Mouse (Mus musculus): Measurements from ENCODE around the gene Zfp143. TPM values are rescaled to one million over a fixed set of nuclear protein-coding genes. Genes with fewer than 3 reads are reported as not detected.

The Zfp143 gene
- polyA plus RNA-seq, 1 experiment from 2014 or later = 15.8 TPM

DNA sequence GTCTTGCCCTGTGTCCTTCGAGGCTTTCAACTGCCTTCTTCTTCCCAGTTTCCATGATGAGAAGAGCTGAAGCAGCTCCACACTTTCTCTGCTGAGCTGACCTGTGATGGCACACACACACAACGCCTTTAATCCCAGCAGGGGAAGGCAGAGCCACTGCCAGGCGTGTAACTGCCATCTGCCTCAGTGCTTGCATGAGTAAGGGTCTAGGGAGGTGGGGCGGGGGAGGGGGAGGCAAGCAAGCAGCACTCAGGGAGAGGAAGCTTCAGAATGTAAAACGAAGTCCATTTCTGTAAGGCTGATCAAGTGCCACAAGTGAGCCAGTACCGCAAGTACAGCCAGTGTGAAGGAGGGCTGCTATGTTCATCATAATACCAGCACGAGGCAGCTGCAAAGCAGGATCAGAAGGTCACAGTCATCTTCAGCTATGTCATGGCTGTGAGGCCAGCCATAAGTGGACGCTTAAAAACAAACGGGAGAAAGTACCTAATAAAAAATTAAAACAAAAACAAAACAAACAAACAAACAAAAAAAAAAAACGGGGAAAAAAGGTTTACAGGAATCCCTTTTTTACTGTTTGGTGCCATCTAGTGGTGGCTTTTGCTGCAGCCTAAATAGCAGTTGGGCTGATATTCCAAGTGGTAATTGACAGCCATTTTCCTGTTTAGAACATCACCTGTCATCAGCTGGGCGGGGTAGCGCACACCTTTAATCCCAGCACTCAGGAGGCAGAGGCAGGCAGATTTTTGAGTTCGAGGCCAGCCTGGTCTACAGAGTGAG, 22.6 kb downstream of the Zfp143 start:
- 64% methylated on average over 13 of the region's 13 CpGs for WGBS
- Histone ChIP-seq H3K27me3 (ENCODE audit: control insufficient read depth, insufficient read depth, low read length) (no peaks in the 10 kb centered on the region), H3K9ac (ENCODE audit: low read length) (no peak overlapping the region), H3K27ac (ENCODE audit: low read length) (no peak overlapping the region), H3K9me3 (replicated peaks; ENCODE audit: control insufficient read depth, low read length) (peaks cover 2% of the 10 kb centered on the region; the same call in 1 of the 2 replicates), H3K4me1 (ENCODE audit: control insufficient read depth, insufficient read depth, low read length) (no peaks in the 10 kb centered on the region), H3K4me3 (ENCODE audit: low read length) (no peak overlapping the region), H3K36me3 (ENCODE audit: control insufficient read depth, insufficient read depth) (peaks cover 74% of the 10 kb centered on the region), H3K4me2 (ENCODE audit: low read depth, low read length) (no peak overlapping the region)
- ATAC-seq (replicated peaks; ENCODE audit: extremely low read depth, insufficient read depth, low FRiP score) = no peak

DNA sequence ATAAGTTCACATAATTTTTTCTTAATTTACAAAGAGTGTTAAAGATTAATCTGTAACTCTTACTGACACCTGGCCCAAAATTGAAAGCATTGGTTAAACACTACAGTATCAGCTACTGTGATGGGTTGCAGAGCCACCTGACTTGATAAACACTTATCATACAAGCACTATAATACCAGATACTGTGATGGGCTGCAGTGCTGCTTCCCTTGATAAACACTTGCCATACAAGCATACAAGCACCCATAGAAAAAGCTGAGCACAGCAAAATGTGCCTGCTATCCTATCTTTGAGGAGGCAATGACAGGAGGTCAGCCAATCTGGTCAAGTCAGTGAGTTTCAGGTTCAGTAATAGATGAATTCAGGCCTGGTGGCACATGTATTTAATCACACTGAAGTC, 24.2 kb downstream of the Zfp143 start:
- Histone ChIP-seq H3K4me1 (ENCODE audit: control insufficient read depth, insufficient read depth, low read length) (no peaks in the 10 kb centered on the region), H3K4me2 (ENCODE audit: low read depth, low read length) (no peak overlapping the region), H3K27ac (ENCODE audit: low read length) (no peak overlapping the region), H3K9me3 (replicated peaks; ENCODE audit: control insufficient read depth, low read length) (peaks cover 2% of the 10 kb centered on the region; the same call in 1 of the 2 replicates), H3K36me3 (ENCODE audit: control insufficient read depth, insufficient read depth) (peaks cover 71% of the 10 kb centered on the region), H3K4me3 (ENCODE audit: low read length) (no peak overlapping the region), H3K9ac (ENCODE audit: low read length) (no peak overlapping the region), H3K27me3 (ENCODE audit: control insufficient read depth, insufficient read depth, low read length) (no peaks in the 10 kb centered on the region)
- no peak for ATAC-seq (replicated peaks; ENCODE audit: extremely low read depth, insufficient read depth, low FRiP score)

DNA sequence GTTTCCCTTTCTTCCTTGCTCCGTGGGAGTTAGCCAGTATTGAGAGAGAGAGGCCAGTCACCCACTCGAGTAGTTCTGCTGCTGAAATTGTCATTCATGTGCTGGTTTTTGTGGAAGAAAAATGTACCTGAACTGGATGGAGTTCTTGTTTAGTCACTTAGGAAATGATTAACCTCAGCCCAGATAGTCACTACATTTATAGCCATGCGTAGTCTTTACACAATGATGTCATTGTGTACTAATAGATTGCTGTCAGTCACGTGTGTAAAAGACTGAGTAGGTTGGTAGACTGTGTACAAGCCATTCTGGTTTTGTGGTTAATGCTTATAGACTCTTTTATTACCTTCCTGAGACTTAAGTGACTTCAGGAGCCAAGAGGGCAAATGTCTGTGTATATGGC, 26.9 kb downstream of the Zfp143 start:
- H3K4me2 ChIP-seq (ENCODE audit: low read depth, low read length) = no peak overlapping the region
- no peak overlapping the region for H3K4me3 ChIP-seq (ENCODE audit: low read length)
- WGBS = 72% methylated on average over 4 of the region's 4 CpGs
- 0 out of 2 replicates have a peak, but pooled peaks cover 2% of the 10 kb centered on the region for H3K9me3 ChIP-seq (replicated peaks; ENCODE audit: control insufficient read depth, low read length)
- no peak overlapping the region for H3K9ac ChIP-seq (ENCODE audit: low read length)
- no peak overlapping the region for H3K27ac ChIP-seq (ENCODE audit: low read length)
- no peak for ATAC-seq (replicated peaks; ENCODE audit: extremely low read depth, insufficient read depth, low FRiP score)
- H3K4me1 ChIP-seq (ENCODE audit: control insufficient read depth, insufficient read depth, low read length) = no peaks in the 10 kb centered on the region
- H3K36me3 ChIP-seq (ENCODE audit: control insufficient read depth, insufficient read depth) = peaks cover 72% of the 10 kb centered on the region
- no peaks in the 10 kb centered on the region for H3K27me3 ChIP-seq (ENCODE audit: control insufficient read depth, insufficient read depth, low read length)

DNA sequence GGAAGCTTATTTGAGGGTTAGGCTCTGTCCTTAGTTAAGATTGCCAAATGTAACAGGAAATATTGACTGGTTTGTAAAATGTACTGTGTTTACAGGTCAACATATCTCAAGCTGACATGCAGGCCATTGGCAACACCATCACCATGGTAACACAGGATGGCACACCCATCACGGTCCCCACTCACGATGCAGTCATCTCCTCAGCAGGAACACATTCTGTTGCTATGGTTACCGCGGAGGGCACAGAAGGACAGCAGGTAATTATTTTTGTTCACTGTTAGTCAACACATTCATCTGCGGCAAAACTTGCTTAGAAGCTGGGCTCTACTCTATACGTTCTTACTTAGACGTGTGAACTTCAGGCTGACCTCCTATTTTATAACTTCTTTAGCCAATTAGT, 30.7 kb downstream of the Zfp143 start:
- Histone ChIP-seq H3K36me3 (ENCODE audit: control insufficient read depth, insufficient read depth) (peaks cover 69% of the 10 kb centered on the region), H3K4me1 (ENCODE audit: control insufficient read depth, insufficient read depth, low read length) (no peaks in the 10 kb centered on the region), H3K4me2 (ENCODE audit: low read depth, low read length) (no peak overlapping the region), H3K4me3 (ENCODE audit: low read length) (no peak overlapping the region), H3K27ac (ENCODE audit: low read length) (no peak overlapping the region), H3K9me3 (replicated peaks; ENCODE audit: control insufficient read depth, low read length) (no peaks in the 10 kb centered on the region), H3K9ac (ENCODE audit: low read length) (no peak overlapping the region), H3K27me3 (ENCODE audit: control insufficient read depth, insufficient read depth, low read length) (no peaks in the 10 kb centered on the region)
- WGBS = 84% methylated on average over 7 of the region's 7 CpGs
- ATAC-seq (replicated peaks; ENCODE audit: extremely low read depth, insufficient read depth, low FRiP score) = no peak

DNA sequence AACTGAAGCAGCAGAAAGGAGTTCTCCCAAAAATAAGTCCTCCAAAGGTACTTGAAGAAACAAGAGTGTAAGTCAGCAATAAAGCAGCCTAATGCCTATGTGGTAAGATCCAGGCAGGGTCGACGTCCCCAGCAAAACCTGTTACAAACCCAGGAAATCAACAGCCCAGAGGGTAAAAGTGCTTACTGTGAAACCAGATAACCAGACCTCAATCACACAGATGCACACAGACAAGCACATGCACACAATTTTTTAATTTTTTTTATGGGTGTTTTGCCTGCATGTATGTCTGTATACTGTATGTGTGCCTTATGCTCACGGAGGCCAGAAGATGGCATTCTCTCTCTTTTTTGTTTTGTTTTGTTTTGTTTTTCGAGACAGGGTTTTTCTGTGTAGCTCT, 35.3 kb downstream of the Zfp143 start:
- Histone ChIP-seq H3K4me2 (ENCODE audit: low read depth, low read length) (no peak overlapping the region), H3K27me3 (ENCODE audit: control insufficient read depth, insufficient read depth, low read length) (no peaks in the 10 kb centered on the region), H3K4me3 (ENCODE audit: low read length) (no peak overlapping the region), H3K27ac (ENCODE audit: low read length) (no peak overlapping the region), H3K4me1 (ENCODE audit: control insufficient read depth, insufficient read depth, low read length) (no peaks in the 10 kb centered on the region), H3K9ac (ENCODE audit: low read length) (no peak overlapping the region), H3K36me3 (ENCODE audit: control insufficient read depth, insufficient read depth) (peaks cover 42% of the 10 kb centered on the region), H3K9me3 (replicated peaks; ENCODE audit: control insufficient read depth, low read length) (no peaks in the 10 kb centered on the region)
- no peak for ATAC-seq (replicated peaks; ENCODE audit: extremely low read depth, insufficient read depth, low FRiP score)
- 78% methylated on average over 4 of the region's 4 CpGs for WGBS

DNA sequence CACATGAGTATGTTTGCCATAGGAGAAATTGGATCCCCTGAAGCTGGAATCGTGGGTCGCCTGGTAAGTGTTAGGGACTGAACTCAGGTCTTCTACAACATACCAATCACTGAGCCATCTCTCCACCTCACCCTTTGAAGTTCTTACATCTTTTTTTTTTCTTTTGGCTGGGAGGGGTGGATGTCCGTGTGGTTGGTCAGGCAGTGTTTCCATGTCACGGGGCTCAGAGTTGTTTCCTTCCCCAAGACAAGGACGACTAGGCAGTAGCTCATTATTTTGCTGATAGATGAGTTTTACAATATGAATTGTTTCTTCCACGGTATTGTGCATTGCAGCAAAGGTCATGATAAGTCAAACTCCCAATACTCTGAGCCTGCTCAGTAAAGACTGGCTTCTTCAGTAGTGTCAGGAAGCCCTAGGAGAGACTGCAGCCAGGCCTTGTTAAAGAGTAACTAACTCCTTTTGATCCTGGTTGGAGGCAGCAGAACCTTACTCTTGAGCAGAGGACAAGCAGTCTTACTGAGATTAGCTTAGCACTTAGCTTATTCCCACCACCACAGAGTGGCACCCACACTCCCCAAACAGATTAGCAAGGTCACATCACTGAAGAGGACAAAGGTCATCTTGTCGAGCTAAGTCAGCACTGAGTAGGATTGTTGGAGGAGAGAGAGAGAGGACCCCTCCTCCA, 36.2 kb downstream of the Zfp143 start:
- no peak for ATAC-seq (replicated peaks; ENCODE audit: extremely low read depth, insufficient read depth, low FRiP score)
- H3K27me3 ChIP-seq (ENCODE audit: control insufficient read depth, insufficient read depth, low read length) = no peaks in the 10 kb centered on the region
- H3K27ac ChIP-seq (ENCODE audit: low read length) = peak overlapping the region; percentile 4; the same call in 1 of the 2 replicates
- H3K4me1 ChIP-seq (ENCODE audit: control insufficient read depth, insufficient read depth, low read length) = no peaks in the 10 kb centered on the region
- 50% methylated on average over 7 of the region's 7 CpGs for WGBS
- H3K9me3 ChIP-seq (replicated peaks; ENCODE audit: control insufficient read depth, low read length) = no peaks in the 10 kb centered on the region
- no peak overlapping the region for H3K4me3 ChIP-seq (ENCODE audit: low read length)
- H3K9ac ChIP-seq (ENCODE audit: low read length) = no peak overlapping the region
- no peak overlapping the region for H3K4me2 ChIP-seq (ENCODE audit: low read depth, low read length)
- peaks cover 34% of the 10 kb centered on the region for H3K36me3 ChIP-seq (ENCODE audit: control insufficient read depth, insufficient read depth)

DNA sequence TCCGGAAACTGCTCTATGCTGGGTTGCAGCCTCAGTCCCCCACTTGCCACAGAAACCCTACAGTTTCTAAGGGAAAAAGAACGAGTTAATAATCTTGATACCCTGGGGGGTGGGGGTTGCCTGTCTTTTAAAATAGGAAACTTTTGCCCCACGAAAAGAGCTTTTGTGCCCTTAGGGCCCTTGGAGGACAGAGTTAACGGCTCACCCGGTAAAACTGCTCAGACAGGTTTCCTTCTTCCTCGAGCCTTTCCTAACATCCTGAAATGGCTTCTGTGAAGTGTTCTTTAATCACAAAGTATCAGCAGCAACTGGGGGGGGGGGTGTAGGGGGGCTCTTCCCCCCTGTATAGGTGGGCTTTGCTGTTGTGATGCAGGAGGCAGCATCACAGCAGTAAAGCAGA, 39.8 kb downstream of the Zfp143 start:
- no peak overlapping the region for H3K9ac ChIP-seq (ENCODE audit: low read length)
- H3K4me1 ChIP-seq (ENCODE audit: control insufficient read depth, insufficient read depth, low read length) = no peaks in the 10 kb centered on the region
- no peak for ATAC-seq (replicated peaks; ENCODE audit: extremely low read depth, insufficient read depth, low FRiP score)
- H3K36me3 ChIP-seq (ENCODE audit: control insufficient read depth, insufficient read depth) = peaks cover 6% of the 10 kb centered on the region
- no peaks in the 10 kb centered on the region for H3K9me3 ChIP-seq (replicated peaks; ENCODE audit: control insufficient read depth, low read length)
- no peak overlapping the region for H3K4me2 ChIP-seq (ENCODE audit: low read depth, low read length)
- no peak overlapping the region; the same call in 1 of the 2 replicates for H3K27ac ChIP-seq (ENCODE audit: low read length)
- WGBS = 60% methylated on average over 6 of the region's 6 CpGs
- no peaks in the 10 kb centered on the region for H3K27me3 ChIP-seq (ENCODE audit: control insufficient read depth, insufficient read depth, low read length)
- H3K4me3 ChIP-seq (ENCODE audit: low read length) = no peak overlapping the region

DNA sequence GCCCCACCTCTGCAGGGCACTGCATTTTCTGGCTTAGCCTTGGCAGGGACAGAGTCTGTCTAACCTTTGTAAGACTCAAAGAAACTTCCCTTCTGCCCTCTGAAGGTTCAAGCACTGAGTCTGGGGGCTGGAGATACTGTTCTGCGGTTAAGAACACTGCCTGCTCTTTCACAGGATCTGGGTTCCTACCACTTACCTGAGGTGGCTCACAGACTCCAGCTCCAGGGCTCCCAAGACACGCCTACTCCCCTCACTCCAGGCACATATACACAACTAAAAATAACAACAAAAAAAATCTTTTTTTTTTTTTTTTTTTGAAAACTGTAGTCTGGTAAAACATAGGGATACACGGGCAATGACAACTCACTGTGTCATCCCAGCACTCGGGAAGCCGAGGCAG, 40.2 kb downstream of the Zfp143 start:
- Histone ChIP-seq H3K36me3 (ENCODE audit: control insufficient read depth, insufficient read depth) (peaks cover 2% of the 10 kb centered on the region), H3K4me1 (ENCODE audit: control insufficient read depth, insufficient read depth, low read length) (no peaks in the 10 kb centered on the region), H3K27ac (ENCODE audit: low read length) (no peak overlapping the region), H3K27me3 (ENCODE audit: control insufficient read depth, insufficient read depth, low read length) (no peaks in the 10 kb centered on the region), H3K4me3 (ENCODE audit: low read length) (no peak overlapping the region), H3K9ac (ENCODE audit: low read length) (no peak overlapping the region), H3K9me3 (replicated peaks; ENCODE audit: control insufficient read depth, low read length) (no peaks in the 10 kb centered on the region), H3K4me2 (ENCODE audit: low read depth, low read length) (no peak overlapping the region)
- WGBS = 69% methylated on average over 5 of the region's 5 CpGs
- no peak for ATAC-seq (replicated peaks; ENCODE audit: extremely low read depth, insufficient read depth, low FRiP score)

DNA sequence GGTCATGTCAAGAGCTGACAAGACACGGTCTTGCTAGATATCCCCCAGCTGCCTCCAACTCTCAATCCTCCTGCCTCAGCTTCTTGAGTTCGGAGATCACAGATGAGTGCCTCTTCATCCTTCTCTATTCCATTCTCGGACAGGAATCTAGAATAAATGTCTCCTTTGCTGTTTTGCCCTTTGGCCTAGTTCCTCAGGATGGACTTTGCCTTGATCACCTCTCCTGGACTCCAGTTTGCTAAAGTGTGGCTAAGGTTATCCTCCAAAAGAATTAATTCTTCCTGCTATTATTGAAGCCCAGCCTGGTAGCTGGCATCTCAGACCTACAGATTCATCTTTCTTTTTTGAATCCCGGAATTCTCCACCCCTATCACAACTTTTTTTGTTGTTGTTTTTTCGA, 44.0 kb downstream of the Zfp143 start:
- Histone ChIP-seq H3K4me2 (ENCODE audit: low read depth, low read length) (no peak overlapping the region), H3K27me3 (ENCODE audit: control insufficient read depth, insufficient read depth, low read length) (no peaks in the 10 kb centered on the region), H3K9ac (ENCODE audit: low read length) (no peak overlapping the region), H3K9me3 (replicated peaks; ENCODE audit: control insufficient read depth, low read length) (no peaks in the 10 kb centered on the region), H3K27ac (ENCODE audit: low read length) (no peak overlapping the region), H3K4me3 (ENCODE audit: low read length) (no peak overlapping the region), H3K4me1 (ENCODE audit: control insufficient read depth, insufficient read depth, low read length) (peaks cover 14% of the 10 kb centered on the region), H3K36me3 (ENCODE audit: control insufficient read depth, insufficient read depth) (no peaks in the 10 kb centered on the region)
- WGBS = 84% methylated on average over 5 of the region's 5 CpGs
- no peak for ATAC-seq (replicated peaks; ENCODE audit: extremely low read depth, insufficient read depth, low FRiP score)

Measured in heart, embryonic 16.5 days (tissue).